Mouse (Mus musculus) heart, embryonic 14.5 days (tissue): ENCODE results near the gene Csnk1d. TPM values are rescaled to one million over a fixed set of nuclear protein-coding genes. Genes with fewer than 3 reads are reported as not detected.

Experiments used
- ATAC-seq: fragments of 200-750 bp; cut with Nextera tagmentation; 2 replicates; pipeline ENCODE4 v1.8.0; 2017; ENCODE audit warnings: low read depth, moderate TSS enrichment; ENCODE audit not compliant: insufficient number of reproducible peaks, insufficient read depth, low FRiP score
- H3K27ac ChIP-seq, 2 experiments: fragments of 200-500 bp in 1 of 2; fragments of 300-500 bp in 1 of 2; sonication (generic) in 1 of 2; replicated peaks in 1 of 2; 2 replicates each; pipeline ENCODE4 v1.5.1; 2012 to 2014; ENCODE audit warnings: low read depth in 2 of 2, low read length in 2 of 2, control low read depth in 1 of 2, mild to moderate bottlenecking in 1 of 2, mixed read lengths in 1 of 2; ENCODE audit not compliant: control insufficient read depth in 1 of 2, insufficient read depth in 1 of 2
- H3K27me3 ChIP-seq: fragments of 300-500 bp; sonication (generic); 2 replicates; pipeline ENCODE4 v1.6.1; 2014; ENCODE audit warnings: mild to moderate bottlenecking, low read length, control low read depth; ENCODE audit not compliant: control insufficient read depth, insufficient read depth
- H3K36me3 ChIP-seq: fragments of 300-500 bp; sonication (generic); 2 replicates; pipeline ENCODE4 v1.6.1; 2014; ENCODE audit warnings: mild to moderate bottlenecking, control low read depth, low read length, mixed read lengths; ENCODE audit not compliant: control insufficient read depth, insufficient read depth
- H3K4me1 ChIP-seq, 2 experiments: fragments of 200-500 bp in 1 of 2; fragments of 300-500 bp in 1 of 2; sonication (generic) in 1 of 2; 2 replicates each; pipeline ENCODE4 v1.6.1; 2012 to 2014; ENCODE audit warnings: low read length in 2 of 2, control low read depth in 1 of 2, mixed read lengths in 1 of 2; ENCODE audit not compliant: control insufficient read depth in 2 of 2, insufficient read depth in 2 of 2
- H3K4me2 ChIP-seq: fragments of 300-500 bp; sonication (generic); 2 replicates; pipeline ENCODE4 v1.6.1; 2014; ENCODE audit warnings: mild to moderate bottlenecking, low read length
- H3K4me3 ChIP-seq, 2 experiments: fragments of 200-500 bp in 1 of 2; fragments of 300-500 bp in 1 of 2; sonication (generic) in 1 of 2; 2 replicates each; pipeline ENCODE4 v1.5.1; 2012 to 2014; ENCODE audit warnings: low read length in 2 of 2, mild to moderate bottlenecking in 2 of 2, control low read depth in 1 of 2, low read depth in 1 of 2, moderate library complexity in 1 of 2; ENCODE audit not compliant: control insufficient read depth in 1 of 2, insufficient read depth in 1 of 2
- H3K9ac ChIP-seq: fragments of 300-500 bp; sonication (generic); 2 replicates; pipeline ENCODE4 v1.6.1; 2014; ENCODE audit warnings: mild to moderate bottlenecking, low read length
- H3K9me3 ChIP-seq: fragments of 300-500 bp; sonication (generic); 2 replicates; pipeline ENCODE4 v1.6.1; 2016; ENCODE audit warnings: low read length, control low read depth; ENCODE audit not compliant: control insufficient read depth
- WGBS: fragments of 180-500 bp; shearing (Covaris S2); extraction: QIAGEN DNeasy Blood & Tissue Kit; methylation state at CpG from one replicate; pipeline ENCODE4 v1.1.7; 2014; 5-methylcytosine and 5-hydroxymethylcytosine counted together
- polyA plus RNA-seq: library from polyadenylated mRNA; unstranded; fragments of >200 nt; fragmentation: Nextera tagmentation; extraction: Ambion mirVana; gene quantifications from 2 replicates; pipeline ENCODE4 v1.2.1, GENCODE M21; 2014

The Csnk1d gene
- polyA plus RNA-seq: 45.1 and 45.6 TPM in 2 replicates

GRCm38 (mm10) chr11:120990951-120991526, at the start of gene Csnk1d:
Csnk1d (minus strand) TSS chr11:120991330.
- H3K4me1 ChIP-seq: peaks cover 24 to 58% of the 10 kb centered on the region in 2 experiments
- peak within 1 kb of the TSS; percentile 94 to 96 for H3K27ac ChIP-seq
- no peaks in the 10 kb centered on the region for H3K27me3 ChIP-seq
- peak within 1 kb of the TSS; percentile 100 for H3K9ac ChIP-seq
- no peaks in the 10 kb centered on the region for H3K9me3 ChIP-seq
- ATAC-seq: peak; percentile 86
- H3K4me3 ChIP-seq: peak within 1 kb of the TSS; percentile 98 to 100
- peak within 1 kb of the TSS; percentile 86 for H3K4me2 ChIP-seq
- under 1% methylated on average over 59 of the region's 59 CpGs for WGBS
- H3K36me3 ChIP-seq: peaks cover 14% of the 10 kb centered on the region

- H3K27me3 ChIP-seq: peaks cover 5% of the 10 kb centered on the region
- H3K36me3 ChIP-seq: no peaks in the 10 kb centered on the region
- WGBS: 62% methylated on average over 5 of the region's 5 CpGs
- no peak within 1 kb of the TSS for H3K27ac ChIP-seq
- no peaks in the 10 kb centered on the region for H3K9me3 ChIP-seq
- no peak within 1 kb of the TSS for H3K9ac ChIP-seq
- no peak for ATAC-seq
- H3K4me1 ChIP-seq: no peaks in the 10 kb centered on the region
- H3K4me3 ChIP-seq: no peak within 1 kb of the TSS
- no peak within 1 kb of the TSS for H3K4me2 ChIP-seq
Observed at GRCm38 (mm10) chr11:121039302-121039701, 48.2 kb upstream of the Csnk1d start, which contains the start of gene Cd7. Cd7 (minus strand) TSS chr11:121039418.

GRCm38 (mm10) chr11:121038366-121039240, 47.5 kb upstream of the Csnk1d start:
- 80% methylated on average over 11 of the region's 11 CpGs for WGBS
- no peak for ATAC-seq
- H3K27ac ChIP-seq: no peak overlapping the region

GRCm38 (mm10) chr11:121033118-121033517, 42.0 kb upstream of the Csnk1d start:
- Histone ChIP-seq H3K4me2 (no peak overlapping the region), H3K4me3 (no peak overlapping the region), H3K27ac (no peak overlapping the region), H3K9ac (no peak overlapping the region), H3K9me3 (no peaks in the 10 kb centered on the region), H3K4me1 (no peaks in the 10 kb centered on the region), H3K36me3 (no peaks in the 10 kb centered on the region), H3K27me3 (no peaks in the 10 kb centered on the region)
- ATAC-seq: no peak
- WGBS: 75% methylated on average over 5 of the region's 5 CpGs

More at GRCm38 (mm10) chr11:121038366-121039240, 47.5 kb upstream of the Csnk1d start:
- Histone ChIP-seq H3K9ac (no peak overlapping the region), H3K9me3 (no peaks in the 10 kb centered on the region), H3K4me2 (no peak overlapping the region), H3K4me1 (no peaks in the 10 kb centered on the region), H3K36me3 (no peaks in the 10 kb centered on the region), H3K4me3 (no peak overlapping the region), H3K27me3 (peaks cover 5% of the 10 kb centered on the region)

- no peak overlapping the region for H3K9ac ChIP-seq
- no peaks in the 10 kb centered on the region for H3K9me3 ChIP-seq
- no peaks in the 10 kb centered on the region for H3K27me3 ChIP-seq
- no peaks in the 10 kb centered on the region for H3K4me1 ChIP-seq
- no peak overlapping the region for H3K4me2 ChIP-seq
- ATAC-seq: no peak
- H3K4me3 ChIP-seq: no peak overlapping the region
- 74% methylated on average over 7 of the region's 7 CpGs for WGBS
- no peaks in the 10 kb centered on the region for H3K36me3 ChIP-seq
- H3K27ac ChIP-seq: no peak overlapping the region
Observed at GRCm38 (mm10) chr11:121027259-121027658, 36.1 kb upstream of the Csnk1d start.

- H3K27me3 ChIP-seq: no peaks in the 10 kb centered on the region
- no peak for ATAC-seq
- H3K27ac ChIP-seq: no peak overlapping the region
- no peak overlapping the region for H3K9ac ChIP-seq
- H3K4me3 ChIP-seq: no peak overlapping the region
- H3K4me2 ChIP-seq: no peak overlapping the region
- no peaks in the 10 kb centered on the region for H3K36me3 ChIP-seq
- H3K4me1 ChIP-seq: no peaks in the 10 kb centered on the region
- 29% methylated on average over 6 of the region's 6 CpGs for WGBS
- H3K9me3 ChIP-seq: no peaks in the 10 kb centered on the region
Observed at GRCm38 (mm10) chr11:121024163-121024562, 33.0 kb upstream of the Csnk1d start.

GRCm38 (mm10) chr11:121019501-121019900, 28.4 kb upstream of the Csnk1d start:
- WGBS: 81% methylated on average over 5 of the region's 5 CpGs
- Histone ChIP-seq H3K9ac (no peak overlapping the region), H3K4me2 (no peak overlapping the region), H3K36me3 (no peaks in the 10 kb centered on the region), H3K27me3 (no peaks in the 10 kb centered on the region), H3K9me3 (no peaks in the 10 kb centered on the region), H3K27ac (no peak overlapping the region), H3K4me3 (no peak overlapping the region), H3K4me1 (peaks cover 9 to 10% of the 10 kb centered on the region in 2 experiments; a peak in 3 of 4 replicates)
- no peak for ATAC-seq
